Mouse (Mus musculus): Measurements from ENCODE around the gene Arhgap19. TPM values are rescaled to one million over a fixed set of nuclear protein-coding genes. Genes with fewer than 3 reads are reported as not detected.
A peak's percentile ranks its signal among the peaks of the same experiment; 100 is the strongest.

Arhgap19 gene
- polyA plus RNA-seq, 1 experiment, result 3.5 TPM

- DNase-seq (ENCODE audit: extremely low spot score in 1 of 2, low spot score in 1 of 2), result no peak
These were observed 49.9 kb downstream of the Arhgap19 start for GRCm38 (mm10) chr19:41751906-41752305.

- DNase-seq (ENCODE audit: extremely low spot score in 1 of 2, low spot score in 1 of 2), result no peak
These were observed 54.4 kb downstream of the Arhgap19 start for GRCm38 (mm10) chr19:41747436-41747835.

DNA sequence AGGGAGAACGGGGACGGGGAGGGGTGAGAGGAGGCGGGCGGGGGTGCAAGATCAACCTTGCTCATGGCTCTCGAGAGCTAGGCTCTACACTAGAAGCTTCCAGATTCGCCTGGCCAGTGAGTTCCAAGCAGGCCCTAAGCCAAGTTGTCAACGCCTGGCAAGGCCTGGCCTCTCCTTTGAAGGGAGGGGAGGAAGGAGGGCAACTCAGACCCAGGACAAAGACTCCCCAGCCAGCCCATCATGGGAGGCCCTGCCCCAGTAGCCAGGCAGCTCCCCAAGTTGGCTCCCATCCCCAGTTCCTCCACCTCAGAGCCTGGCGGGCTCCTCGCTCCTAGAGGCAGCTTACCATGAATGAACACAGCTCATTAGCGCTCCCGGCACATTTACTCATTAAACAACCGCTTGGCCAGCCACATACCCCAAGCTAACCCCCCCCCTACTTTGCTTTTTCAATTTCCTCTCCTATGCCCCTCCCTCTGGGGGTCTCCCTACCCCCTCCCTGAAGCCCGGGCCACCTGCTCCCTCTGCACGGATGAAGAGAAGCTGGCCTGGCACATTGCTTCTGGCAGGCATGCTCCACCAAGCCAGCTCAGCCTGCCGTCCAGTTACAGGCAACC lies 55.8 kb downstream of the Arhgap19 start:
- peak; percentile 36 to 60 for DNase-seq (ENCODE audit: extremely low spot score in 1 of 2, low spot score in 1 of 2)

DNA sequence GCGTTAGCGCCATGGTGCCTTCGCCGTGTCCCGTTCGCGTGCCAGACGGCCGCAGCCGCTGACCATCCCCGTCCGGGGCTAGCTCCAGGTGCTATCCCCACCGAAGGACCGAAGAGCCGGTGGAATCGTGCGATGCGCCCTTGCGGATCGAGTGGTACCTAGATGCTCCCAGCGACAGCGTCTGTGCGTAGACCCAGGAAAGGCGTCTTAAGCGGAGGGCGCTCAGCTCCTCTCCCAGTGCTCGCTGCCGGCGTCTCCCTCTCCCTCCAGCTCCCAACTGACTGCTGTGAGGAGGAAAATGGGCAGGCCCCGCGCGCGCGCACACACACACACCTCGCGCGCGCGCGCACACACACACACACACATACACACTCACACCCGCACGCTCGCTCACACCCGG lies 58.5 kb downstream of the Arhgap19 start, which contains the start of gene Slit1:
Gene Slit1 (minus strand): TSS at position 270 of the 400 bp plus-strand sequence.
- DNase-seq (ENCODE audit: extremely low spot score in 1 of 2, low spot score in 1 of 2), result peak; percentile 16 to 80

- no peak for DNase-seq (ENCODE audit: extremely low spot score in 1 of 2, low spot score in 1 of 2)
These were observed 63.0 kb downstream of the Arhgap19 start for GRCm38 (mm10) chr19:41738896-41739295.

DNA sequence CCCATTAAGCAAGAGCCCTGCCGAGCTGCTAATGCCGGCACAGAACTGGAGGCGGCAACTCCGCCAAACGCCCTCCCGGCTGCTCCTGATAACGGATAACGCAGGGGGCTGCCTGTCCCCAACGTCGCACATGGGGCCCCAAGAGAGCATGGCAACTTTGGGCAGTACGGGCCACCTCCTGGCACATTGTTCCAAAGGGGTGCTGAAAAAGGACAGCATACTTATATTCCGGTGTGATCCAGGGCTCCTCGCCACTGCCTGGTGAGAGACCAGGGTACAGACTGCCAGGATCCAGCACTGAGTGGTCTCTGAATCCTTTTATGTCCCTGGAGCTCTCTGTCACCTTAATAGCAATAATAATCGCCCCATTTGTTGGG lies 63.4 kb downstream of the Arhgap19 start:
- no peak for DNase-seq (ENCODE audit: extremely low spot score in 1 of 2, low spot score in 1 of 2)

DNA sequence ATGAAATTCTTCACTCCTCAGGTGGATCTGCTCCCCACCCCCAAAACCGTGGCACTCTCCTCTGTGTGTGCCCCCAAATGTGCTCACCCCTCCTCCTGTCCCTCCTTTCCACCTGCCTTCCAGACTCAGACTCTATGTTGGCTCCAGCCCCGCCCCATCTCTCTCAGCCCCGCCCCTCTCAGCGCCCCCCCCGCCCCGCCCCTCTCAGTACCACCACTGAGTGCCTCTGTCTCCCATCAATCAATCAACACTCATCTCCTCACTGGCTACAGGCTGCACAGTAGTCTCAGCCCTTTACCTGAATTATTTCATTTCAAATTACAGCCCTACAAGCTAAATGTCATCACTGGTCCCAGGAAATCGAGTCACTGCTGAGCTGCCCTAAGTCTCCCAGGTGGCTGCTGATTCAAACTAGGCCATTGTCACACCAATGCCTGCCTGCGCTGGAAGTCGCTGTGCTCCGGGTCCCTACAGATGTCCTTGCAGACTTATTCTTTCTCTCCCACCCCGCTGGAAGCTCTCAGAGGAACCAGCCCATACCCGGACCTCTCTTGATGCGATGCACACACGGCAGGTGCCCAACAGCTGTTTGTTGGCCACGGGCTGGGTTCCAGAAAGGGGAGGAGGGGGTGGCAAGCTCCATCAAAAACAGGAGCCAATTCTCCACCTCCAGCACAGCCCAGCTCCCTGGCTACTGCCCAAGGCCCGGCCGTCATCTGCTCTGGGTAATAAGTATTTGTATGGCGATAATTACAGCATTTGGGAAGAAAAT lies 64.0 kb downstream of the Arhgap19 start:
- DNase-seq (ENCODE audit: extremely low spot score in 1 of 2, low spot score in 1 of 2), result peak in 1 of 2 experiments; percentile 64

DNA sequence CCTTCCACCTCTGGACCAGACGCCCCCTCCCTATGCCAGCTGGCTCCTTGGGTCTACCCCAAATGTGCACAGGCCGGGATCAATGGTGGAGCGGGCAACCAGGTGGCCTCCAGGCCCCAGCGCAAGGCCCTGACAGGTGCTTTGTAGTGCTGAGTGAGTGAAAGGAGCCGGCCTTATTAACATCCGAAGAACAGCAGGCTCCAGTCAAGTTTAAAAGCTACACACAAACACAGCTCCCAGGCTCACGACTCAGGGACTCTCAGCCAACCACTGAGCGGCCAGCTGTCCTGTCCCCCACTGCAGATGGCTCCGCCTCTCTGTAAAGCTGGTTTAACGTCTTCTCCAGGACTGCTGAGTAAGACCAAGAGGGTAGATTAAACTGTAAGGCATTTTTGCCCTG lies 67.2 kb downstream of the Arhgap19 start:
- DNase-seq (ENCODE audit: extremely low spot score in 1 of 2, low spot score in 1 of 2), result peak in 1 of 2 experiments; percentile 63

DNA sequence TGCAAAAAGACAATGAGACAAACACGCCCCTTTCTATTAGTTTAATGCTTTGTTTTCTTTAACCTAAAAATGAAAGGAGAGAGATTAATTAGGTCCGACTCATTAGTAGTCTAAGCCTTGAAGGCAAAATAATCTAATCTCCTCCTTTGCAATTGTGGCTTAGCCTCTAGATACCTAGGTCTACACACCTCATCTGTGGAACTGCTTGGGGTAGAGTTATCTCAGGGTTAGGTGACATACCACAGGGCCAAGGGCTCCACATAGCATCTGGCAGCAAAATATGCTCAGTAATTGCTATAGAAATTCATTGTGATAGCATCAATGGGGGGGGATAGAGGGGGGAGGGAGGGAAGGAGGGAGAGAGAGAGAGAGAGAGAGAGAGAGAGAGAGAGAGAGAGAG lies 76.4 kb downstream of the Arhgap19 start:
- DNase-seq (ENCODE audit: extremely low spot score in 1 of 2, low spot score in 1 of 2), result no peak

- DNase-seq (ENCODE audit: extremely low spot score in 1 of 2, low spot score in 1 of 2), result peak in 1 of 2 experiments; percentile 60
These were observed 76.9 kb downstream of the Arhgap19 start for GRCm38 (mm10) chr19:41724831-41725470.

- no peak for DNase-seq (ENCODE audit: extremely low spot score in 1 of 2, low spot score in 1 of 2)
These were observed 78.5 kb downstream of the Arhgap19 start for GRCm38 (mm10) chr19:41723337-41723736.

- no peak for DNase-seq (ENCODE audit: extremely low spot score in 1 of 2, low spot score in 1 of 2)
These were observed 82.4 kb downstream of the Arhgap19 start for GRCm38 (mm10) chr19:41719436-41719835.

Other genes starting within 250 kb of the Arhgap19 start
- 1.7 and 2.7 TPM in 2 replicates for gene Gm340, start 219.7 kb downstream of the Arhgap19 start, polyA plus RNA-seq (2012; rRNA removed)
- gene Slit1, start 58.4 kb downstream of the Arhgap19 start, polyA plus RNA-seq (2012; rRNA removed), result 18.7 and 28.3 TPM in 2 replicates
- 10.8 and 11.1 TPM in 2 replicates for gene Frat1, start 27.9 kb upstream of the Arhgap19 start, polyA plus RNA-seq (2012; rRNA removed)
- gene Frat2, start 46.1 kb upstream of the Arhgap19 start, polyA plus RNA-seq (2012; rRNA removed), result 7.5 and 8.3 TPM in 2 replicates
- 17.0 and 19.0 TPM in 2 replicates for gene Rrp12, start 94.1 kb upstream of the Arhgap19 start, polyA plus RNA-seq (2012; rRNA removed)
- 727 and 788 TPM in 2 replicates for gene Pgam1, start 109.9 kb upstream of the Arhgap19 start, polyA plus RNA-seq (2012; rRNA removed)
- 25.1 and 28.0 TPM in 2 replicates for gene Exosc1, start 131.4 kb upstream of the Arhgap19 start, polyA plus RNA-seq (2012; rRNA removed)
- gene Zdhhc16, start 131.4 kb upstream of the Arhgap19 start, polyA plus RNA-seq (2012; rRNA removed), result 65.3 and 66.1 TPM in 2 replicates
- gene Mms19, start 179.1 kb upstream of the Arhgap19 start, polyA plus RNA-seq (2012; rRNA removed), result 56.3 and 61.7 TPM in 2 replicates
- 21.6 and 21.9 TPM in 2 replicates for gene Ubtd1, start 179.7 kb upstream of the Arhgap19 start, polyA plus RNA-seq (2012; rRNA removed)
- gene Ankrd2, start 234.0 kb upstream of the Arhgap19 start, polyA plus RNA-seq (2012; rRNA removed), result 0.16 and 0.55 TPM in 2 replicates
- gene Hoga1, start 243.6 kb upstream of the Arhgap19 start, polyA plus RNA-seq (2012; rRNA removed), result 1.5 and 2.0 TPM in 2 replicates

All from frontal cortex, adult 2 months (tissue).